Mouse (Mus musculus) urinary bladder, postnatal 36 days (tissue): ENCODE data around the gene Fgf18.

ENCODE experiments used
- DNase-seq, 2 experiments: peaks; one replicate each; pipeline ENCODE4 v3.0.0; 2022; ENCODE audit warnings: low spot score in 2 of 2, mixed read lengths in 1 of 2

The Fgf18 gene

DNA sequence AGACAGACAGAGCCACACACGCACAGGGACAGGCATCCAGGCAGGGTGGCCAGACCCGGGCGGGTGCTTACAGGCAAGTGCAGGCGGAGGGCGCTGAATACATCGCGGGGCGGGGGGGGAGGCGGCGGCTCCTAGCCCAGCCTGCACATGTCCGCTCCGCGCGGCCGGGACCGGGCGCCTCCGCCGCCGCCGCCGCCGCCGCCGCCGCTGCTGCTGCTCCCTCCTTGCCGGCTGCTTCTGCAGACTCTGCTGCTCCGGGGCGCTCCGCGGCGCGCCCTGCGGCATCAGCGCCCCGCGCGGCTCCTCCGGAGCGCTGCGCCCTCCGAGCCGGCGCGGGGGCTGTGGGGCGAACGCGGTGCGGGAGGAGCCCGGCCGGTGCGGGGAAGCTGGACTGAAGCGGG, at the start of gene Fgf18:
Gene Fgf18, minus strand, starts transcription at position 230 of the 401 bp plus-strand sequence.
- no peak for DNase-seq

DNA sequence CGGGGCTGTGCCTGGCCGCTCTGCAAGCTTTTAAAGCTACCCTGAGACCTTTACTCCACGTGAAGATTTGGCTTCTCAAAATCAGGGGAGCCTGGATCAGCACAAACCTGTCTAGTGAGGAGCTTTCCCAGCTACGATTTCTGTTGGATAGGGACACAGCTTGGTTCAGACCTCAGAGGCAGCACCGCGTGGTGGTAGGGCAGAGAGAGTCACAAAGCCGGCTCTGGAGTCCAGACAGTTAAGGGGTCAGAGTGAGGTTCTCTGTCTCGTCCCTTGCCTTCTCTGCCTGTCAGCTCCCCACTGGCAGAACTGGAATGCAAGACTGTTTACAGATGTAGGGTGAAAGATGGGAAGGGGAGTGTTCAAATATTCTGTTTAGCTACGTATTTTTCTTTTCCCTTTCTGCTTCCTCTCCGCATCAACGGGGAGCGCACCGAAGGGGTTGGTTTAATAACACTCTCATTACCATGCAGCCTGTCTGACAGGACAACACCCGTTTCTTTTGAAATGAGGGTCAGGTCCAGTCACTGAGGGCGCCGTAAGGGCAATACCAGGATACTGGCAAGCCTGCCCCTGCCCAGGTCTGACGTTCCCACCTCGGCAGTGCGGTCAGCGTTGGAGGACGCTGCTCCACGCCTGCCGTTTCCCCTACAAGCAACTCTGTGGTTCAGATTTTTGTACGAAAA, 49.4 kb upstream of the Fgf18 start:
- DNase-seq = no peak

DNA sequence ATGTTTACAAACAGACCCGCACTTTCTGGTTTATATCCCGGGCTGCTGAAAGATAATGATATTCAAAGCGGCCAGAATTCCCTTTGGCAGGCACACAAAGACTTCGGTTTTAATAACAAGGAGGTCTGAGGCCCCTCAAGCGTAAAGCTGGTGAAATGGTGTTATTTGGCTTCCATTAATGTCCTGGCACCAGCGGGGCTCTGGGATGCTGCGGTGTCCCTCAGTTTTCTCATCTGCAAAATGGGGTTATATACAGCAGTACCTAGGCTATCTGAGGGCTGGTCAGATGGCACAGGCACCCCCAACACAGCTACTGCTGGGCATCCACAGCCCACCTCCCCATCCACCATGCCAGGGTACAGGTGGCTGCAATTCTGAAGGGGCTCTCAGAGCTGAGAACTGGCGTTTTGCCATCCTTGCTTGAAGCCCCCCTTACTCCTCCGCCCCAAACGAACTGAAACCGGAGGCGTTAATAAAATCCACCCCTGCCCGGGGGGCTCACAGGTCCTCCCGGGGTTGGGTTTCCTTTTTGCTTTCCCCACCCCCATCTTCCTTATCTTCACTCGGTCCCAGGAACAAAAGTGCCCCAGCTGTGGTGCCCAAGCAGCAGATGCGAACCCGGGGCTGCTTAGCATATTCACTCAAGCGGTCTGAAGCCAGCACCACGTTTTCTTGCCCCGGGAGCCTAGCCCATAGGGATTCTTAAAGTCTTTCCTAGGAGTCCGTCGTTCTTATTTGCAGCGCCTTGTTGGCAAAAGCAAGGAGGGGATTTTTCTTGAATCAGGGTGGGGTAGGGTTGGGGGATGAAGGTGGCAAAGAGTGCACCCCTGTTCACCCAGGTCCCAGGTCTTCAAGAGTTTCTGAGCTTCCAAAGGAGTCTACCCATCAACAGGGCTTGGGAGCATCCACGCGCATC, 48.6 kb upstream of the Fgf18 start:
- DNase-seq = no peak

DNA sequence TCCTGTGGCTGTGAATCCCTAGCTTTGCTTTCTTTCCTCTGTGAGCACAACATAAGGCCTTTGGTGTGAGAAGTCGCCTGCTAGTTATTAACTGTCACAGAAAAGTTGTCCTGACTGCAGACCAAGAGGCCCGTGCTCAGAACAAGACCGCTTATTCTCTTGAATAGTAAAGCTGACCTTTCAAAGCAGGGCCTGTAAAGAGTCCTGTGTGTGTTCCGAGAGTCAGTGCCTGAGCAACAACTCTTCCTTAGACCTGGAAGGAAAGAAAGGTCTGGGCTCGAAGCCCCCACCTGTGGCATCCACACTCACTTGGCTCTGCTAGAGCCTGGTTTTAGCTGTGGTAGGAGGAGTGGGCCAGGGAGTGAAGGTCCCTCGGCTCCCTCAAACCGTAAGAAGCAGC, 47.9 kb upstream of the Fgf18 start:
- no peak for DNase-seq

DNA sequence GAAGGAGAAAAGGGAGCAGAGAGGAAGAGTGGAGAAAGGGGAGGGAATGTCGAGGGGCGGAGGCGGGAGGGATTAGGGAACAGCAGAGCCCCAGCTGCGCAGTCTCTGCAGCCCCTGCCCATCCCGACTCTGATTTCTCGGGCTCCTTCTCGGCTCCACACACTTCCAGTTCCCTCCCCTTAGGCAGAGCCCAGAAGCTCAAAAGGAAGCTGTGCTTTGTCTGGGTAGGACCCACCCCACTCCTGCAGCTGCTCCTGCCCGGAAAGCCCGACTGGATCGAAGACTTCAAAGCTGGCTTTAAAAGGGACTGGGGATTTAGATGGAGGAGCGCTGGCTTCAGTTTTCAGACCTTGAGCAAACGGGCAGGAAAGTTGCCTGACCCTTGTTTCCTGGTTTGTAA, 46.5 kb upstream of the Fgf18 start:
- no peak for DNase-seq

DNA sequence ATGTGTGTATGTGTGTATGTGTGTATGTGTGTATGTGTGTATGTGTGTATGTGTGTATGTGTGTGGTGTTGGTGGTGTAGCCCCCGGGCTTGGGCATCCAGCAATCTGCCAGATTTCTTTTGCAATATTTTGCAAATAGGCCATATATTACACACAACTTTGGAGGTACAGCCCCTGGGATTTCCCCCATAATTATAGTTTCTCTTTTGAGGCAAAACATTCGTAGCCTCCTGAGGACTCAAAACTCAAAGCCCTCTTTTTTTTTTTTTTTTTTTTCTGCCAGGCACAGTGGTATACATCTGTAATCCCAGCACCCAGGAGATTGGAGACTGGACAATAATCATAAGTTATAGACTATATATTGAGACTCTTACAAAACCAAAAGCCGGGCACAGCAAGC, 34.6 kb upstream of the Fgf18 start:
- DNase-seq = no peak

DNA sequence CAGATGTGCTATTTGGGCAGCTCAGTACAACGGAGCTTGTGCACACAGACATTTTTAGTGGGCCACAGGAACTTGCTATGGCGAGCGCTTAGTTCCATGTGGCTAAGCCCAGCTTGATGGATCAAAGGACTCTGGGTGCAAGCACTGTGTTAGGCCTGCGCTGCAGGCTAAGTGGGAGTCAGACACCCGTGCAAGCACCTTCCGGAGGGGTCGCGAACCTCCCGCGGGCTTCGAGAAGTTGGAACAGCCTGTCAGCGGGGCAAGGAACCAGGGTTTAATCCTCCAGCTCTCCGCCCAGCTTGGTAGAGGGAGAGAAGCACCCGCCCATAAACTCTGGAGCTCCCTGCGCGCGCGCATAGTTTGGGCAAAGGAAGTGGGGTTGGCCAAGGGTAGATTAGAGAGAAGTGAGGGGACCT, 33.5 kb upstream of the Fgf18 start:
- DNase-seq = no peak

DNA sequence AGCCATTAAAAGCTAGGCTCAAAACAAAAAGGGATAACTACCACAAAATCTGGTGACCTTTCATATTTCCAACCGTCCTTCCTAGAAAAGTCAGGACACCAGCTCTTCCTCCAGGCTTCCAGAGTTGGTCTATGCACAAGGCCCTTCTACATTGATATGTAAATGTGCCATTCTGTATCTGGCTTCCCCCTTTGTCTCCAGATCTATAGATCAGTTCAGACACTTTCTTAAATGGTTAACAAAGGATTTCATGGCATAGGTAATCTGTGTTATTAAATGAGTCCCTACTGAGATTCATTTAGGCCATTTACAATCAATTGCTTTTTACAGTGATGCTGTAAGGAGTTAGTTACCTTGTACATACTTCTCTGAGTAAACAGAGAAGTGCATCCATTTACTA, 32.6 kb upstream of the Fgf18 start:
- no peak for DNase-seq

DNA sequence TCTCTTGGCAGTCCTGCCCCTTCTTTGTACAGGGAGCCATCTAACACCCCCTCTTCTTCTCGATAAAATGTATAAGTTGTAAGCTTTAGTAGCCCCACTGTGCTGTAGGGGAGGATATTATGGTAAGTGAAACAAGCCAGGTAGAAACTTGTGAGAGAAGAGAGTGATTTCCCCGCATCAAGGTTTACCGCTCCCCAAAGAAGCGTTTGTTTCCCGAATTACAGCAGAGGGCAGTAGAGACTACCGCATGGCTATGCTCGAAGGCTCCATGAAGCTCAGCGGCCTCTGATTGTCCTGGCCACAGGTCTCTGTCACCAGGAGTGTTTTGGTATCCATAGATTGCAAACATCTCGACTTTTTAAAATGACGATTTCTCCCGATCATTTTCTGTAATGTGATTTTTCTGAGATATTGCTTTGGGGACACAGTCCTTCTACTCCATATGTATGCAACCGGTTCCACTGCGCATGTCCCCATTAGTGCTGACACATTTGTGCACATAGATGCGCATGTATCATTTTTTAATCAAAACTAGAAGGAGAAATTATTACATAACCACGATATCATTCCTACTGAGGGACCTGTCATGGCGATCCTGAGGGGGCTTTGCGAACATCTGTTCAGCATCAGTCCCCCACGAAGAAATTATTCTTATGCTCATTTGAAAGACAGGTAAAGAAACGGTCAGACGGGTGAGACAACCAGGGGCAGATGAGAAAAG, 29.5 kb upstream of the Fgf18 start:
- peak in 1 of 2 experiments; percentile 15 for DNase-seq

DNA sequence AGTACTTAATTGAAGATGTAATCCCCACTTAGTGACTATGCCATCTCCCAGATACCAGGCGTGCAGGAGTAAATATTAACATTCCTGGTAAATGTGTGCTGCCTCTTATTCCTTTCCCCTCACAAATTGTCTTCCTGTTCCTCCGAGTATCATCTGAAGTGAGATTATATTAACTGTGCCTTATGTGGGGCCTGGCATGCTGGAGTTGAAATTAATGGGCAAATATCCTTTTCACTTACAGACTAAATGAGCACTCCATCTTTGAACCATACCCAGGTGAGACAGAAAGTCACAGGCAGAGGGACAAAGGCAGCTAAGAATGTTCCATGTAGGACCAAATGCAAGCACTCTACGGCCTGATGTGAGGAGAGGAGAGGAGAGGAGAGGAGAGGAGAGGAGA, 28.6 kb upstream of the Fgf18 start:
- no peak for DNase-seq

DNA sequence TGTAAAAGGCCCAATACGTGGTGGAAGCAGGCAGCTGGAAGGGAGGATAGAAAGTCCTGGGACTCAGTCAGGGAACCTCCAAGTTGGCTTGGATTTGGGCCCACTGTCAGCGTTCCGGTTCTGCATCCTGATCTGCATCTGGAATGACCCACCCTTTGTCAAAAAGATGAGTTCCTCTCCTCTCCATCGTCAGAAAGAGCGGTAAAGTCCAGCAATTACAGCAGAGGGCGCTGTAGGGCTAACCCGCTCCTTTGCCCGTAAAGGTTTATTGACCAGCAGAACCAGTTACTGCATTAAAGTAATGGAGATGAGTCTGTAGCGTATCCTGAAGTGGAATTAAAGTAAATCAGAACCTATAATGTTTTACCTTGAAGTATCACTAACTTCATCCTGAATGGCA, 23.3 kb upstream of the Fgf18 start:
- DNase-seq = peak; percentile 38 to 44

DNA sequence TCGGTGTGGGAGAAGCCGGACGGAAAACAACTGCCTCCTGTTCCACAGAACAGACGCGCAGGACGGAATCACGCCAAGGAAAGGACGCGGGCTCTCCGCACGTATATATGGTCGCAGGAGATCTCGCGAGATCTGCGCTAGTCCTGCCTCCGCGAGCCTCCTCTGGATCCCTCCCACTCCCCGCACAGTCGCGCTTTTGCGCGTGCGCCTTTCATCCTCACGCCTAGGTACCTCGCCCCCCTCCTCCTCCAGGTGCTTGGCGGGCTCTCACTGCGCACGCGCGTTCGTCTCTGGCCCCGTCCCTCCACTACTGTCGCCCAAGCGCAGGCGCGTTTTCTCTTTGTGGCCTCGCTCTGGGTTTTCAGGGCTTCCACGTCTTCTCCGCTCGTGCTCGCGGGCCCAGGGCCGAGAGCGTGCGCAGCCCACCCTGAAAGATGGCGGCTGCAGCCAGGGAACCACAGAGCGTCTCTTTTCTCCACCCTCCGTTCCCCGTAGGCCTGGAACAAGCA, 15.9 kb upstream of the Fgf18 start, which contains the start of gene Npm1:
Gene Npm1, minus strand, starts transcription at position 209 of the 509 bp plus-strand sequence.
- peak; percentile 98 to 99 for DNase-seq

DNA sequence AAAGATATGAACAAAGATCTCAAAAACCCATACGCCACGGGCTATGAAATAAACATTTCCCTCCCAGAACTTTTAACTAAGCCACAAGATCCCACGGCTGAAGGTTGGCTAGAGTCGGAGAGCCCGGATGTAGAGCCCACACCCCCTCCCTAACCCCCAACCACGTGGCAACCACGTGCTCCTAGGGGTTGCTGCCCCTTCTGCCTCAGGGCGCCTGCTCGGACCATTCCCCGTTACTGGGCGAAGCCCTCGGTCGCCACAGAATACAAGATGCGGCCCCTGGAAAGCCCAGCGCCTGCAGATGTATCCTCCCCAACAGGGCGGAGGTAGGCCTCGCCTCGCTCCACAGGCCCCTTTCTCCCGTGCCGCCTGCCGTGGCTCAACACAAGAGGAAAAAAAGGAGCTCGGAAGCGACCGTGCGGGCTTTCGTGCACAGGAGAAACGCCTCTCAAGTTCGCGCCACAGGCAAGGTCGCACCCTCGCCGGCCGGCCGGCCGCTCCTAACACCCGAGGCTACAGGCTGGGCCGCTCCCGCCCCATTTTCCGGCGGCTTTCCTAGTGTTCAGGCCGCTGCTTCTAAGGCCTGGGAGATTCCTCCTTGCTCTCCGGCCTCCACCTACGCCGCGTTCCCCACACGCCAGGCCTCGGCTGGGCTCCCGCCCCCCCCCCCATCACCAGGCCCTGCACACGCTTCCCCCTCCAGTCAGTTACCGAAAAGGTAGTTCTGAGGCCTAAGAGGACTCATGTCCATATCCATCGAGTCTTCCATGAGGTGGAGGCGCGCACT, 15.2 kb upstream of the Fgf18 start:
- DNase-seq = peak; percentile 50 to 64

DNA sequence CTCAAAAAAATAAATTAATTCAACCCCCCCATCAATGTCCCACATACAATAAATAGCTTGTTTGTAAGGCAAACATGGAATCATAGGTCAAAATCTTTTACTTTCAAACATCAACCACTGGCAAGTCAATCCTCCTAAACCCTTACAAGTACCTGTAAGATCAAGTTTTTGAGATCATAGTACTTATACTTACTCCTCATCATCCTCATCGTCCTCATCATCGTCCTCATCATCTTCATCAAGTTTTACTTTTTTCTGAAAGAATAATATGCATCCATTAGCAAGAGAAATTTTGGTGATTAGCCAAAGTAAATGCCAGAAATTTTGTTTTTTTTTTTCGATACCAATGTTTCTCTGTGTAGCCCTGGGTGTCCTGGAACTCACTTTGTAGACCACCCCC, 12.5 kb upstream of the Fgf18 start:
- DNase-seq = no peak

DNA sequence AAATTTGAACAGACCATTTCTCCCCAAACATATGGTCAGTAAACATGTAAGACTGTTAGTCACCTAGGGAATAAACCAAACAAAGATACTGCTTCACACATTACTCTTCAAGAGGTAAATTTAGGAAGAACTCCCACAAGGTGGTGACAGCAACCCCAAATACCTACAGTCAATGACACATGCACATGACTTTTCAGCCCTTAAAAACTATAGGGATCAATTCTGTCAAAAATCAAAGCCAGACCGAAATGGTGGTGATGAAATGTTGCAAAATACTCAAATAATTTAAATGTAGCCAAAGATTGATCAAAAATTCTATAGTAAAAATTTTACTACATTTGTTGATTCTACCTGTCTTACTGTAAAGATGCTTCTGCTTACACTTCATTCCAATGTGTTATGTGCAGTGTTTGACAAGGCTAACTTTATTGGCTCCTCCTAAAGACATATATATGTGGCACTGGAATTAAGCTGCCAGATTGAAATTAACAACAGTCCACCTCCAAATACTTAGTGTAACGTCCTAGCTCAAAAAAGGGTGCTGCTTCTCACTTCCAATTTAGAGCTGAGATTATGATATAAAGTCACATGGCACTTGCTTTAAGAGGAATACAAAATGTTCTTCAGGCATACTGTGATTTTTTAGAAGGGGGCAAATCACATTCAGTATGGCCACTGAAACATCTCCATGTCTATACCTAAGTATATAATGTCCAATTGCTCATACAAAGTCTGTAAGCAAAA, 10.4 kb upstream of the Fgf18 start:
- DNase-seq = no peak

DNA sequence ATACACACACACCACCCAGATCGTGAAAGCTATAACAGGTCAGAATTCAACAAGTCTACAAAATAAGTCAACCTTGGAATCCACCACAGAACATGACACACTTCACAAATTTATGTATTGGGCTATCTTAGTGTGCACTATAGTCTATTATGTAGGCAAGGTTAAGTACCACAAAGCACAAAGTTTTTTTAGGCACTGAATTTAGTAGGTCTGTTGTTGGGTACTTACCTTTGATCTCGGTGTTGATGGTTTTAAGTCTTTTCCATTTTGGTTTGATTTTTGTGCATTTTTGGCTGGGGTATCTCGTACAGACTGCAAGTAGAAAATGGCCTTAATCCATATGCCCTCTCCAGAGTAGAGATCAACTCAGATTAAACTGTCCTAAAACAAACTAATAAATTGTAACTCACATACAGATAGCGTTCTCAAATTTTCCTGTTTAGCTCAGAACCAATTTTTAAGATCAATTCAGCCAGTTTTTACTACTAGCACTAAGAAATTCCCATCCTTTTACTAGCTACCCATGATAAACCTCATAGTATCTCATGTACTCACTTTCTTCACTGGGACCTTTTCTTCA, 9.3 kb upstream of the Fgf18 start:
- DNase-seq = no peak

DNA sequence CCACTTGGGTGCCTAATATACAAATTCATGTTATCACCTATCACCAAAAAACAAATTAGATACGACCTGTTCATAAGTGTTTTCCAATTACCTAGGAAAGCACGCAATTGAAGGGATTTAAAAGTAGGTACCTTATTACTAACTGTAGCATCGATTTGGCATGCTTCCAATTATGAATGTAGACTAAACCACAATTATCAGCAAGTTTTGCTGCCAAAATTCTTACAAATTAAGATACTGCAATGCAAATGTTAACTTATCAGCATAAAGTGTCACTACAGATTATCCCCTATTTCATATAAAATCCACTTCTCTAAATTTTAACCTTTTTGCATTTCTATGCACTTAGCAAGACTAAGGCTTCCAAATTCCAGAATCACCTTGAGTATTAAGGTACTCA, 7.3 kb upstream of the Fgf18 start:
- DNase-seq = no peak

DNA sequence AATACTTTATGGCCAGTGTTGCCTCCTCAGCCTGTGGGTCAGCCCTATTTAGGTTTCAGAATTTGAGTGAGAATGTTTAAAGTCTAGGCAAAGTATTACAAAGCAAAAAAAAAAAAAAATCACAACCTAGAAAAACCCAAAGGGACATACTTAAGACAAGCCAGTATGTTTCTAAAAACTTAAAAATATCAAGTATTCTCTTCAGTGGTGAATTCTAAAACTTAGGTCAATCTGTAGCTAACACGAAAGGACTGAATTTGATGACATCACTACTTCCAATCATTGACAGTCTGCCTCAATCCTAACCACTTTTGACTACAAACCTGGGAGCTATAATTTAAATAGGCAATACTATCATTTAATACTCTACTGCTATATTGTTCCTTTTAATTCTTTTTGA, 5.8 kb upstream of the Fgf18 start:
- DNase-seq = no peak

DNA sequence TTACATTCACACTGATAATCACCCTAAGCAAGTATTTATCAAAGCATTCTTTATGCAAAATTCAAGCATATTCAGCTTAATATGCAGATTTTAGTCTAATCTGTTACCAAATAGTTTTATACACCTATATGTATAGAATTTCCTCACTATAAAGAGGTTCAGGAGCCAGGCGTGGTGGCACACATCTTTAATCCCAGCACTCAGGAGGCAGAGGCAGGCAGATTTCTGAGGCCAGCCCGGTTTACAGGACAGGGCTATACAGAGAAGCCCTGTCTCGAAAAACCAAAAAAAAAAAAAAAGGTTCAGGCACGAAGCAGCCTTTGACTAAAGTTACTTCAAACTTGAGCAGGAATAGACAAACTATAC, 4.6 kb upstream of the Fgf18 start:
- DNase-seq = no peak

DNA sequence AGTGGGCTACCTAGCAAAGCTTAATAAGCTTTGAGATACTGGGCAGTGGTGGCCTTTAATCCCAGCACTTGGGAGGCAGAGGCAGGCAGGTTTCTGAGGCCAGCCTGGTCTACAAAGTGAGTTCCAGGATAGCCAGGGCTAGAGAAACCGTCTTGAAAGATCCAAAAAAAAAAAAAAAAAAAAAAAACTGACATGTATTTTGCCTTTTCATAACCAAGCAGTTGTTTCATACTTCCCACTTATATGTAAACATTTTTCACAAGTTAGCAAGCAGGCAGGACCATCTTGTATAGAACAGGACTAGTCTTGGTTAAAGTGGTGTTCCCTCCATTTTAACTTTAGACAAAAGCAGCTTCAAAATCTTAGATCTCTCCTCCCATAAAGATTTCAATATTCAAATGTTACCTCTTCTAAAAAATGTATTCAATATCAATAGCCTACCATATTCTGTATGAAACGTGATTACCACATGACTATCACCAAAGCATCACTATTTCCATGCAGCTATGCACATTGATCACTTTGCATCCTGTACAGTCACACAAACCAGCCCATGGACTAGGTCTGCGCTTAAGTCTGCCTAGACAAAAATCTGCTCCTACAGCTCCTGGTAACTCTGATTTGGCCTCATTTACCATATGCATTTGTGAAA, 4.1 kb upstream of the Fgf18 start:
- no peak for DNase-seq
